Mouse (Mus musculus) adrenal gland, postnatal 25 days (tissue): ENCODE results near the gene Spice1. TPM values are rescaled to one million over a fixed set of nuclear protein-coding genes. Genes with fewer than 3 reads are reported as not detected.
A peak's percentile ranks its signal among the peaks of the same experiment; 100 is the strongest.

Experiments
- DNase-seq: peaks from one replicate; pipeline ENCODE4 v3.0.0; 2021; ENCODE audit warnings: mixed read lengths
- total RNA-seq: library from RNA; stranded (reverse); gene quantifications from 2 replicates; pipeline ENCODE4 v1.2.3, GENCODE M21; 2021

The Spice1 gene
- total RNA-seq, 1 experiment from 2014 or later = 28.1 TPM

GRCm38 (mm10) chr16:44375459-44375858, 28.5 kb downstream of the Spice1 start:
- no peak for DNase-seq

GRCm38 (mm10) chr16:44380006-44380405, 33.1 kb downstream of the Spice1 start:
- DNase-seq = no peak

DNA sequence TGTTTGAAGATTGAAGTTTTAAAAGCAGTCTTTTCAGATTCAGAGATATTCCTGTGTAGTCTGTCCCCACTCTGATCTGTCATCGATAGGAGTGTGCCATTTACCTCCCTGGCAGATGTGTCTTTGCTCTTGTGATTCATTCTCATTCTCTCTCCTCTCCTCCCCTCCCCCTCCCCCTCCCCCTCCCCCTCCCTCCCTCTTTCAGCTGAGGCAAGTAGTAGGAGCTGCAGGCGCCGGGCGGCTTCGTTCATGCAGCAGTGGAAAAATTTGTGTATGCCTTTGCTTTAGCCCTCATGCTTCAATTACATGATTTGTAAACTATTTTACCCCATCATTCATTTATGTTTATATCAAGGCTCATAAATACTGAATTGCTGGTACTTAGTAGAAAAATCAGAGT, 34.7 kb downstream of the Spice1 start:
- no peak for DNase-seq

- no peak for DNase-seq
Measured at GRCm38 (mm10) chr16:44383549-44383948, 36.6 kb downstream of the Spice1 start.

DNA sequence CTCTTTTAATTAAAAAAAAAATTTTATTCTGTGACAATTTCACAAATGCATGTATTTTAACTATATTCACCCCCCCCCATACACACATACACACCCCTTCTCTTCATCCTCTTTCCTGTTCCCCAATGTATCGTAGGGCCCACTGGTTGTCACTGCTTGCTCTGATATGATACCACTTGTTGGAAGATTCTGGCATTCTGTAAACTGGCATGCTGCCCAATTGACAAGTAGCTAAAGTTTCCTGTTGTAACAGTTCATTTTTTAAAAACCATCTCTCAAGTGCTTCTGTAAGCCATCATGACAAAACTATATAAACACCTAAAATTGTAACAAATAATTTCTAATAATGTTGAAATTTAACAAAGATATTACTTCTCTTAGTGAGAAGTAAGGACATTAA, 37.3 kb downstream of the Spice1 start:
- DNase-seq = no peak

DNA sequence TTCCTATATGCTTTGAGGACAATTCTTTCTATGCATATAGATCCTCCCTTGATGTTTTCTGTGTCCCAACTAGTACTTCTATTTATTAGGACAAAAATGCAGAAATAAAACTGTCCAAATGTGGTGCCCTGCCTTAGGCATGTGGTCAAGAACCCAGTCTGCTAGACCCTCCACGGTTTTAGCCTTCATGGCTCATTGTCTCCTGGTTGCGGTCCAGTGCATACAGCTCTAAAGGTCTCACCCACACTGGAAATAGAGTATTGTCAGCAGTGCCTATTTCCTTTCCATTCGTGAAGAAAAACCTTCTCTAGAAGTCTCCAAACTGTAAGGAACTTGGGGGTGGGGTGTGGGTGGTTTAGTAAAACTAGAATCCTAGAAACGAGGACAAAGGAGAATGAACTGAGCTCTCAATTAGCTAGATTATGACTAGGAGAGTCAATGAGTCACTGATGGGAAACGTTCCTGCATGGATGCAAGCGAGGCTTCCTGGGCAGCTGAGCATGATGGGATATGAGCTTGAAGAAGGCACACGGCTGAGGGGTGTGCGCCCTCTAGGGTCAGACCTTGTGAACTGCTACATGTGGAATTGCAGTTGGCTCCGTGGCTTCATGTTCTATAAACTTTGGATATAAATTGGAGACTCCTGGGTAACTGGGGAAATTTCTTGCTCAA, 45.1 kb downstream of the Spice1 start:
- peak; percentile 60 for DNase-seq

DNA sequence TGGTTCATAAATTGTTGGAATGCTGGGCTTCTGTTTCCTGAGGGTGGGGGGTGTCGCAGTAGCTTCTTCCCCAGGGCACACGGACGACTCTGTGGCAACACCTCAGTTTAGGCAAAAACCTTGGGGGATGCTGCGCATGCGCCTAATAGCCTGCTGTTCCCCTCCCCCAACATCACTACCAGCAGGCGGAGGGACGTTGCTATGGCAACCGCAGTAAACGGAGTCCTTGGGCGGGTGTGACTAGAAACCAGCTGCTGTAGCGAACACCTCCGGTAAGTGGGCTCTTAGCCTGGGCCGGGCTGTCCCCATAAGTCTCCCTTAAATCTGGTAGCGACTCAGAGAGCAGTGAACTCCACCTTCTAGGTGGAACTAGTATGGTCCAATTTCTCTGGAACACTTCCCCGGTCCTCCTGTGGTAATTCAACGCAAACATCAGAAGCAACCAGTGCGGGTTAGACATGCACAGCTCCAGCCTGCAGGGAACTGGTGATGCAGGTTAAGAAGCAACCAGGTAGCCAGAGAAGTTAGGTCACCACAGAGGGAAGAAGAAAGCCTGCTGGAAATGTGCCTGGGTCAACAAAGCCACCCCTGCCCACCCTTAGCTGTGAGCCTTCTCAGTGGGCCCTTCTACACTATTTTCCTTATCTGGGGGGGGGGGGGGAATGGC, 47.8 kb downstream of the Spice1 start, which contains the start of gene Cfap44:
TSS of gene Cfap44 (plus strand) at position 220 of the 667 bp plus-strand sequence.
- peak; percentile 72 for DNase-seq

GRCm38 (mm10) chr16:44404933-44405332, 58.0 kb downstream of the Spice1 start:
- no peak for DNase-seq

DNA sequence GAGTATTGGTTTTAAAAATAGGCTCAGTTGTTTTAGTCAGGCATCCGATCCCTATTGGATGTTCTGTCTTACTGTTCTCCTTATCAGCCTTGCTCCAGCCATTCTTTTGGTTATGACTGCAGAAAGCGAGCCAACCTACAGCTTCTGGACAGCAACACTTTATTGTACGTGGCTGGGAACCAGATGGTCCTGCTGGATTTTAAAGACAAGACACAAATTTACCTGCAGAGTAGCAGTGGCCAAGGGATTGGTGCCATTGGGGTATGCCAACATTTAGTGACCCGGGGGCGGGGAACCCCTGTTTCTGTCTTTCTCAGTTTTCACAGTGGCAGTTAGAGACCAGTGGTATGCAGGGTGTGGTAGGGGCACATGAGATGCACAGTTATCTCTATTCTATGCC, 60.3 kb downstream of the Spice1 start:
- DNase-seq = no peak

GRCm38 (mm10) chr16:44408290-44408689, 61.4 kb downstream of the Spice1 start:
- DNase-seq = no peak

GRCm38 (mm10) chr16:44410176-44410575, 63.3 kb downstream of the Spice1 start:
- DNase-seq = no peak

GRCm38 (mm10) chr16:44417596-44417995, 70.7 kb downstream of the Spice1 start:
- DNase-seq = no peak

DNA sequence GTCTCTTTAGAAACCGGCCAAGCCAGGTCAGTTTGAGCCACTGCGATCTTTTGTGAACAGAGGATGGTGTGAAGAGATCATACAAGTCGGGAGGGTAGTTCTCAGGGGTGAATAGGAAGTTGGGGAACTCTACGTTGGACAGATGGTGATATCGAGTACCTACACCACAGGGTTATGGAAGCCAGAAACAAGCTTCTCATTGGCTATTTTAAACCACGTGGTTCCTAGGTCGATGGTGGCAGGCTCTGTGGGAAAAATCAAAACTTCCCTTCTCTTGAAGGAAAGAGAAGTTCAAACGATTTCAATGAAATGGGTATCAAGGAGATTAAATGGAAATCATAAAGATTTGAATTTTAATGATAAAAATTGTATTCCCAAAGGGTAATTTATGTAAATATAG, 74.8 kb downstream of the Spice1 start:
- DNase-seq = no peak

DNA sequence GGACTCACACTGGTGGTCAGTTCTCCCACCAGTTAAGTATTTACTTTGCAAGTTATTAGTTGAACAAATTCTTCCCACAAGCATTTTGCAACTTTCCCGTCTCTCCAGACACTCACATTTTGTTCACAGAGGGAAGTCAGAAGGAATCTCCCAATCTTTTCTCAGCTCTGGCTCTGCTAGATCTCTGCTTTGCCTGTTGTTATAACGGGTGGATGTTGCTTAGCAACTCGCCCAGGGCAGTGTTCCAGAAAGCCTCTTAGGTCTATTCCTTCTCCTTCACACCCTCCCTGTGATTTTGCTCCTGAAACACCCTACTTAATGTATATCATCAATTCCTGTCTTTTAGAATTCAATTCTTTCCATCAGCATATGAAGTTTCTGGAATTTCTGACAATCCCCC, 76.6 kb downstream of the Spice1 start:
- no peak for DNase-seq

DNA sequence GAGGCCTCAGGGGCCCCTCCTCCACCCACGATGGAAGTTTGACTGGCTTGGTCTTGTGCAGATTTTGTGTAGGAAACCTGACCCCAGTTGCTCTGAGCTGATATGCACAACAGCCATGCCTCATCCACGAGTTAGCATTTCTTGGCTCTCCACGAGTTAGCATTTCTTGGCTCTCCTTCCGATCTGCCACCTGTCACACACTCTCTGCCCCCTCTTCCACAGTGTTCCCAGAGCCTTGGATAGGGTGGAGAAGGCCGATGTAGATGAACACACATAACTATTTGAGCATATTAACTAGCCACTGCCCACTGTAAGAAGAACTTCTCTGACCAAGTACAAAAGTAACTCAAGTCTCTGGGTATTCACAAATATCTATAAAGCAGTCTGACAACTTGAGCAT, 81.5 kb downstream of the Spice1 start:
- DNase-seq = no peak

- DNase-seq = no peak
Measured at GRCm38 (mm10) chr16:44430021-44430420, 83.1 kb downstream of the Spice1 start.

DNA sequence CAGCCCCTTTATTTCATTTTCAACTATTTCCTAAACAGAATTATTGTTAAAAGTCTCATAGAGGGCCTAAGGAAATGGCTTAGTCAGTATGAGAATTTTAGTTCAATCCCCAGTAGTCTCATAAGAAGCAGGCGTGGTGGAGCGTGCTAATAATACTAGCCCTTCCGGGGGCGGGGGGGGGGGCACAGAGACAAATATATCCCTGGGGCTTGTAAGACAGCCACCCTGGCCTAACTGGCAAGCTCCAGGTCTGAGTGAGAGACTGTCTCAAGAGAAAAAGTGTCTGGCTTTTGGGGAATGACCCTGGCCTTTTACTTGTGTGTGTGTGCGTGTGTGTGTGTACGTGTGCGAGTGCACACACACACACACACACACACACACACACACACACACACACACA, 88.0 kb downstream of the Spice1 start:
- no peak for DNase-seq

DNA sequence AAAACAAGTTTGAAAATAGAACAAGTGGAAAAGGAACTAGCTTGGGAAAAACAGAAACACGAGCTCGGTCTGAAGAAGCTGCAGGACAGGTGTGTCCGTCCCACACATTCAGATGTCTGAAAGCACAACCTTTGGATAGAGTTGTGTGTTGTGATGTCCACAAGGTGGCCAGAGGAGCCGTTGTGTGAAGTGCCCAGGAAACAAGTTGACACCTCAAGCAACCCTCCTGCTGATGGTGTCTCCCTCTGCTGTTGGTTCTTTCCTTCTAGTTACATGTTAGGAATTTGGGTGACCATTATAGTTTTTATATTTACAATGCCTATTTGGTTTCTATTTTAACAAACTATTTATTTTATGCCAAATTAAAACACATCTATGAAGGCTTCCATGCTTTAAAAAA, 88.6 kb downstream of the Spice1 start:
- DNase-seq = no peak

Other genes with a start within 250 kb of the Spice1 start
- 149 and 153 TPM in 2 replicates for gene Atp6v1a, start 207.4 kb upstream of the Spice1 start, total RNA-seq
- 79.9 and 101 TPM in 2 replicates for gene Naa50, start 207.3 kb upstream of the Spice1 start, total RNA-seq
- 29.2 and 32.3 TPM in 2 replicates for gene Usf3, start 173.9 kb upstream of the Spice1 start, total RNA-seq
- gene Sidt1, start 13.9 kb upstream of the Spice1 start, total RNA-seq = 9.3 and 12.8 TPM in 2 replicates
- 1.9 and 5.3 TPM in 2 replicates for gene Cfap44, start 47.7 kb downstream of the Spice1 start, total RNA-seq
- gene Boc, start 211.8 kb downstream of the Spice1 start, total RNA-seq = 55.9 and 68.4 TPM in 2 replicates